Mouse (Mus musculus): ENCODE measurements around the gene Otof. TPM values are rescaled to one million over a fixed set of nuclear protein-coding genes. Genes with fewer than 3 reads are reported as not detected.

Otof gene
- total RNA-seq, 2 experiments from 2014 or later: 3.5 to 5.5 TPM

- DNase-seq (ENCODE audit: low spot score in 2 of 2): peak; percentile 38 to 40
Measured at GRCm38 (mm10) chr5:30343107-30343506, 118.6 kb downstream of the Otof start.

- DNase-seq (ENCODE audit: low spot score in 2 of 2): no peak
Measured at GRCm38 (mm10) chr5:30342601-30343015, 119.1 kb downstream of the Otof start.

- DNase-seq (ENCODE audit: low spot score in 2 of 2): no peak
Measured at GRCm38 (mm10) chr5:30341601-30342365, 119.9 kb downstream of the Otof start.

GRCm38 (mm10) chr5:30340815-30341214, 120.9 kb downstream of the Otof start:
- DNase-seq (ENCODE audit: low spot score in 2 of 2): no peak

Other genes with a start within 250 kb of the Otof start
- 10 to 100 TPM; 42.8 to 57.1 TPM for gene Selenoi, start 229.4 kb downstream of the Otof start, total RNA-seq (2021)
- gene Drc1, start 180.5 kb downstream of the Otof start, total RNA-seq (2021): 10 to 100 TPM in 1 of 2 experiments, 1 to 10 TPM in 1; 9.7 to 10.2 TPM
- under 1 TPM in 1 of 2 experiments, not detected in 1; 0.65 TPM for gene 1700001C02Rik, start 4.1 kb upstream of the Otof start, total RNA-seq (2021)
- gene Cib4, start 83.9 kb upstream of the Otof start, total RNA-seq (2021): not detected
- gene Kcnk3, start 126.2 kb upstream of the Otof start, total RNA-seq (2021): 1 to 10 TPM; 6.9 to 9.0 TPM
- 10 to 100 TPM; 32.6 to 32.7 TPM for gene Slc35f6, start 186.0 kb upstream of the Otof start, total RNA-seq (2021)
- 1 to 10 TPM; 4.8 to 5.5 TPM for gene Cenpa, start 204.8 kb upstream of the Otof start, total RNA-seq (2021)
- 100 to 1,000 TPM; 114 to 115 TPM for gene Dpysl5, start 249.6 kb upstream of the Otof start, total RNA-seq (2021)